Mouse (Mus musculus): ENCODE measurements at regions not wholly inside any gene's neighbourhood (a gene's known extent, or its start where the extent isn't known, plus 50 kb on each side); places are given as distances from the start of the nearest gene placed in this dataset.

DNA sequence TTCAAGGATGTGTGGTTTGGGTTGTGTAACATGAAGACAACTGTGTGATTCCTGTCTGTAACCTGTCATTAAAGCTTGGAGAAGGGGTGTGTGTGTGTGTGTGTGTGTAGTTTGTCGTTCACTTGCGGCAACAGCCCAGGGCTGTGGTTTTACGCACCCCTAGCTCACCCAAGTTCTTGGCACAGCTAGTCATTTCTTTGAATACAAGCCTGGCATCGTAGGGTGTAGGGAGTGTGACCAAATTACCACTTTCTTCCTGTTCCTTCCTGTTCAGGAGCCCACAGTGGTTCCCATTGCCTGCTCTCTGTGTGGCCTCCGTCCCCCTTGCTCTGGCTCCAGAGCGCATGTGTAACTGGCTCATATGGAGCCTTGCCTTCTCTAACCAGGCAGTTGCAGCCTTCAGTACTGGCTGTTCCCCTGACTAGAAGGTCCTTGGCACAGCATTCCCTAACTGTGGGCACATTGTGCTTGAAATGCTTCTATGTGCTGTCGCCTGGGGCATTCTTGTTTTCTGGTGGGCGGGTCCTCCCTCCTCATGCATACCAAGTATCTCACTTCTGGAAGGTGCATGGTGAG, 167.4 kb upstream of the Ubr2 start:
- peak; percentile 46 to 58 for DNase-seq (ENCODE audit: low spot score in 2 of 2)

DNA sequence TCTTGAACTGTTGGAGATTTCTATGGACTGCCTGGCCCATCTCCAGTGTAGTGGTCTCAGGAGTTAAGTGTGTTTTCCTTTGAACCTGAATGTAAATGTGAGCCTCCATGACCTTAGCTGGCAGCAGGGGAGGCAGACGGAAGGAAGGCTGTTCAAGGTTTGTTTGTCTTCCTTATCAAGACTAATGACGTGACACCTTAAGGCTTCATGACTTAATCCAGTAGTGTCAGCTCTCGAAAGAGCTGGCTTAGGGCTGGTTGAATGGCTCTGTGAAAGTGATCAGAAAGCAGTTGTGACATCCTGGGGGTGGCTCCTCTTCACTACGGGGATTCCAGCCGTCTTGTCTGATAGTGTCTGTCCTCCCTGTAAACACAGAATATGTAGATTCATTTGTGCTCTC, 166.0 kb upstream of the Ubr2 start:
- no peak for DNase-seq (ENCODE audit: low spot score in 2 of 2)

- DNase-seq (ENCODE audit: low spot score in 2 of 2), result peak; percentile 58 to 73
Observed at GRCm38 (mm10) chr17:47174748-47175215, 164.4 kb upstream of the Ubr2 start.

- DNase-seq (ENCODE audit: low spot score in 2 of 2), result no peak
Observed at GRCm38 (mm10) chr17:47171801-47172200, 161.4 kb upstream of the Ubr2 start.

GRCm38 (mm10) chr17:47170978-47171593, 160.7 kb upstream of the Ubr2 start:
- no peak for DNase-seq (ENCODE audit: low spot score in 2 of 2)

- DNase-seq (ENCODE audit: low spot score in 2 of 2), result no peak
Observed at GRCm38 (mm10) chr17:47168105-47168504, 157.7 kb upstream of the Ubr2 start.

GRCm38 (mm10) chr17:47163677-47164340, 153.5 kb upstream of the Ubr2 start:
- no peak for DNase-seq (ENCODE audit: low spot score in 2 of 2)

DNA sequence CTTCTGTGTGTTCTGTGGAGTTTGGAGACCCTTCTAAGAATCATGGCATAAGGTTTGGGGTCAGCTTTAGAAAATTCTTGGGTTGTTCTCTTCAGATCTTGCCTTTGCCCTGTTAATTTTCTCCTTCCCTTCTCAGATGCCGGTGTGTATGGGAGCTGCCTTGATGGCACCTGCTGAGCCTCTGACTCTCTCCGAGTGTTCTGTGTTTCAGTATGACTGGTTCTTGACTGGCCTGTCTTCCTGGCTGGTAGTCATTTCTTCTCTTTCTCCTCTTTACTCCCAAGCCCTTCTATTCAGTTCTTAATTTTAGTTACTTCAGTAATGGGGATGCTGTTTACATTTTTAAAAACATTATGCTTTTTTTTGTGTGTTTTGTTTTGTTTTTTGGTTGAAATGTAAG, 152.1 kb upstream of the Ubr2 start:
- DNase-seq (ENCODE audit: low spot score in 2 of 2), result no peak

GRCm38 (mm10) chr17:47156237-47156636, 145.9 kb upstream of the Ubr2 start:
- DNase-seq (ENCODE audit: low spot score in 2 of 2), result no peak

DNA sequence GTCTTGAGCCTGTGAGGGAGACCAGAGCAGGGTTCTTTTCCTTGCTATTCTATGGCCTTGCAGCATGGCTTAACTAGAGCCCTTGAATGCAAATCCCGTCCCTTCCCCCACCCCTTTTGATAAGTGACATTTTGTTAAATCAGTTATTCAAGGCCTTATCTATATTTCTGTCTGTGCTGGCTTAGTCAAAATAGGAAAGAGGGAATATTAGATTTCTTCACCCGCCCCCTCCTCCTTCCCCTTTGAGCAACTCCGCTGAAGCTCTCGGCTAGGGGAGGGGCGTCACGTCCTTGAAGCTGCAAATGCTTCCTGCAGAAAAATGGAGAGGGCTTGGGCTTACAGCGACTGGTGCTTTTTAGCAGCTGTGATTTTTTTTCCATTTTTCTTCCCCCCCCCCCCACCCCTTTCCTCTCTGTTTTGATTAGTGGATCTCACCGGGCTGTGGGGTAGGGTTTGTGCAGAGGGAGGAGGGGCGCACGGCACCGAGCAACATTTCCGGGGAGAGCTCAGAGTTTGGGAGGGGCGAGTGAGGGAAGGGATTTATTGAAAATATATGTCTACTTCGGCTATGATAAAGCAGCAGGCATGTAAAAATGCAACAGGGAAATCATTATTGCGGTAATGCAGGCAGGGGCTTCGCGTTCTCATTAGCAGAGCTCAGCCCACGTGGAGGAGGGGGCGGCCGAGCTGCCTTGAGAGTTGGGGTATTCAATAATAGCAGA, 141.4 kb upstream of the Ubr2 start:
- peak in 1 of 2 experiments; percentile 56 for DNase-seq (ENCODE audit: low spot score in 2 of 2)

- DNase-seq (ENCODE audit: low spot score in 2 of 2), result peak in 1 of 2 experiments; percentile 41
Observed at GRCm38 (mm10) chr17:47151193-47151556, 140.8 kb upstream of the Ubr2 start.

DNA sequence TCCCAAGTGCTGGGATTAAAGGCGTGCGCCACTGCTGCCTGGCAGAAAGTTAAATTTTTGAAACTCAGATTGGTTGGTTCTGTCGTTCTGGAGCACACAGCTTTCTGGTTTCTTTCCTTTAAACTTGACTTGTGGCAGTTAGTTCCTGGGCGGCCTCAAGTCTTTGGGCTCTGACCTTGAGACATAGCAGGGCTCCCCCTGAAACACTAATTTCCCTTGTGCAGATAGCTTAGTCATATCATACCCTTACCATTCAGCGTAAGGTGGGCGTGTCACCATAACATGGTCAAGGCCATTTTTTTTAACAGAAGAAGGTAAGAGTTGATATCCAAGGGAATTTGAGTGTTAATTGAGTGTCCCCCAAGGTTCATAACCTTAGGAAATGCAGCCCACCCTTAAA, 140.3 kb upstream of the Ubr2 start:
- no peak for DNase-seq (ENCODE audit: low spot score in 2 of 2)

- DNase-seq (ENCODE audit: low spot score in 2 of 2), result no peak
Observed at GRCm38 (mm10) chr17:47149662-47150061, 139.3 kb upstream of the Ubr2 start.

DNA sequence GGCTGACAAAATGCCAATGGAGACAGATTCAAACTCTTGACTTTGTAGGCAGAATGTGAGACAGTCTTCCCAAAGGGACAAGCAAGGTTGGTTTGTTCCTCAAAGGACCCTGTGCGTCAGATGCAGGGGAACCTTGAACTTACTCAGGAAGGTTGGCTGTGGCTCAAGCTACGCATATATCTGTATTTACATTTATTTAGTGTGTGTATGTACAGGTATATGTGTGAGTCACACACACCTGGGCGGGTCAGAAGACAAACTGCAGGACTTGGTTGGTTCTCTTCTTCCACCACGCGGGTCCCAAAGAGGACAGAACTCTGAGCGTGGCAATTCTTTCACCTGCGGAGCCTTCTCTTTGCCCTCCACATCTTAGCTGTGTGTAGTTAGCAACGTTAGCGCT, 138.8 kb upstream of the Ubr2 start:
- DNase-seq (ENCODE audit: low spot score in 2 of 2), result no peak

DNA sequence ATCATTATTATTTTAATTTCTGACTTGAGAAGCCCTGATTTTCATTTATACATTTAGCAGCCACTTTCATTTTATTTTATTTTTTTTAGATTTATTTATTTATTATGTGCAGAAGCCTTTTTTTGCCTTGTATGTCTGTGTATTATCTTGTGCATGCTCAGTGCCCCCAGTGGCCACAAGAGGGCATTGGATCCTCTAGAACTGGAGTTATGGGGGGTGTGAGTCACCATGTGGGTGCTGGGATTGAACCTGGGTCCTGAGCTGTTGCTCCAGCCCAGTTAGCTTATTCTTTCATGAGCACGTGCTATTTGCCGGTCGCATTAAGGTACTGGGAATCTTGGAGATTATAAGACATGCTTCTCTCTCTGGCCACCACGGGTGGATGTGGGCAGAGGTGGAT, 136.3 kb upstream of the Ubr2 start:
- DNase-seq (ENCODE audit: low spot score in 2 of 2), result no peak

- no peak for DNase-seq (ENCODE audit: low spot score in 2 of 2)
Observed at GRCm38 (mm10) chr17:47145590-47145989, 135.2 kb upstream of the Ubr2 start.

DNA sequence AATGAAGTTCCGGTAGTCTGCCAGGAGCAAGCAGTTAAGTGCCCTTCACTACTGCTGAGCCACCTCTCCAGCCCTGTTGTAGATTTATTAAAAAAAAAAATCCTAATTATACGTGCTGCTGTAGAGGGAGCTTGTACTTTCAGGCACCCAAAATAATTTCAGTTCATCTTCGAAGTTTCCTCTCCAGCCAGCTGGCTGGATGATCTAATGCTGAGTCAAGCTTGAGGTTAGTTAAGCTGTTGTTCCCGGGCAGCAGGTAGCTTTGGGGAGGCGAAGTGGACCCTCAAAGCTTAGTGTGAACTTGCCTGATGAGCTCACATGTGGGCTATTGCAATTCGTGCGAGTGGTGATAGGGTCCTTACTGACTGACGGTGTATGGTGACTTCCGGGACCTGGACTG, 134.6 kb upstream of the Ubr2 start:
- no peak for DNase-seq (ENCODE audit: low spot score in 2 of 2)

DNA sequence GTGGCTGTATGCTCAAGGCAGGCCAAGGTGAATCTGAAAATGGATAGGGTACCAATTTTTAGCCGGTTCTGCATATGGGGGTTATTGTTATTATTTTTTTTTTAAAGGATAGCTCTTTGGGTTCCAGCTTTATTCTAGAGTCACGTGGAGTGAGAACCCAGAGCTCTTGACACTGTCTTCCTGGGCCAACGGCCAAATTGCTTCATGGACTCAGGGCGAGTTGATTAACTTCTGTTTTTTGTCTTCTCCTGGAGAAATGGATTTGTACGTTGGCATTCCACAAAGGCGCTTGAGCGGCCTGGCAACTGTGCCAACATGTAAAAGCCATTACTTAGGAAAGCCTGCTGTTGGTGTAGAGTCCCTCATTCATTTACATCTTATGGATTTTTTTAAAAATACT, 134.1 kb upstream of the Ubr2 start:
- no peak for DNase-seq (ENCODE audit: low spot score in 2 of 2)

GRCm38 (mm10) chr17:47143898-47144297, 133.5 kb upstream of the Ubr2 start:
- DNase-seq (ENCODE audit: low spot score in 2 of 2), result no peak

DNA sequence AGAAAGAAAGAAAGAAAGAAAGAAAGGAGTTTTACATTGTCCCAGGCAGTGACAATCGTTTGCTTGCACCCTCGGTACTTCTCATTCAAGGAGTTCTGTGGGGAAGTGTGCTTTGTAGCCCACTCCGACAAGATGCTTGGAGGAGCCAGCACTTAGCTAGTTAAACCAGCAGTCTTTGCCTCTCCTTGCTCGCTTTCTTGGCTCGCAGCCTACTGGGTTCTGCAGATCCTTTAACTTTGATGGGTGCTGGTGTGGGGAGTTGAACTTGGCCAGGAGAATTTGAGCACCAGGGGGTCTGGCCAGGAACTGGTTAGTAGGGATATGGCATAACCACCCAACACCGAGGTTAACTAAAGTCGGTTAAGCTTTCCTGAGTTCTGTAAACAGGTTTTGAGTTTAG, 132.5 kb upstream of the Ubr2 start:
- DNase-seq (ENCODE audit: low spot score in 2 of 2), result no peak

DNA sequence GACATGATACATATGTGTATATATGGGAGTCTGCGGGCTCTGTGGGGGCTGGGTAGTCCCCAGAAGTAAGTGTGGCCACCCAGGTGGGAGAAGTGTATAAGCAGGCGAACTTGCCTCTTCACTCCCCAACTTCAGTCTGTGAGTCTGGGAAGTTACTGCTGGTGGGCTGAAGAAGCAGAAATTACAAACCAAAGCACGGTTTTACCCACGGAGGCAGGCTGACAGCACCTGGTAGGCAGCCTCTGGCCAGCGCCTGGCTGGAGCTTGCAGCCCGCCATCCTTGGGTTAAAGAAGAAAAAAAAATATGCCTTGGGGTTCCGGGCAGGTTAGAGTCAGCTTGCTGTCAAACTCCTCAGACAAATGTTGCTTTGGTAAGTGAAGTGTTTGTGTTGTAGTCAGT, 131.9 kb upstream of the Ubr2 start:
- no peak for DNase-seq (ENCODE audit: low spot score in 2 of 2)

DNA sequence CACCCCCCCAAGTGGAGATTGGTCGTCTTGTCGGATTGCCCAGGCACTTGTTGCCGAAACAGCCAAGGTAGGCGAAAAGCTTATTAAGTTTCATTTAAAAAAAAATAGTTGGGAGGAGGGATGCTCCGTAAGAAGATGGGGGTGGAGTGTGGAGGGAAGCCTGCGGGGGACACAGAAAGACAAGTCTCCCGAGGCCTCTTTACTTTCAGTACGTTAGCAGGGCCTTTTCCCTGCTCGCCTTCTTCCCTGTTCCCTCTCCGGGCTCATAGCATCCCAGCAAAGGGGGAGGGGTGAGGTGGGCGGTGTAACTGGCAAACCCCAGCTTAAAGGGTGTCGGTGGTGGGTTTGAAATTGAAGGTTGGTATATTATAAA, 131.5 kb upstream of the Ubr2 start:
- peak in 1 of 2 experiments; percentile 29 for DNase-seq (ENCODE audit: low spot score in 2 of 2)
